Mouse (Mus musculus): ENCODE results near the gene Tas2r143.

The Tas2r143 gene

DNA sequence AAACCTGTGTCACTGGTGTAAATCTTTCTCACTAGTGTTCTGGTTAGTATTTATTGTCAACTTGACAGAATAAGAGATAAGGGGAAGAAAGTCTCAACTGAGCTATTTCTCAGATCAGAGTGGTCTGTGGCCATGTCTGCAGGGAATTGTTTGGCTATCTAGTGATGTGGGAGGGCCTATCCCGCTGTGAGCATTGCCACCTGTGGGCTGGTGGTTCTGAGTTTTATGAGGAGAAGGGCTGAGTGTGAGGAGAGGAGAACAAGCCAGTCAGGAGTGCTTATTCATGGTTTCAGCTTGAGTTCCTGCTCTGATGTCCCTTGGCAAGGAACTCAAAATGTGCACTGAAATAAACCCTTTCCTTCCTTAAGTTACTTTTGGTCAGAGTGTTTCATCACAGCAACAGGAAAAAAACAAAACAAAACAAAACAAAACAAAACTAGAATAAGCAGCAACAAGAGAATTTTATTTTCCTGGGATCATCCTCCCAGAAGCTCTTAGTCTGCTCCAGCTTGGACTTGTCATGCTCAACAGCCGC, 8.2 kb upstream of the Tas2r143 start:
- intact Hi-C loops (cut with DNase I) = no loop called here

- intact Hi-C loops (cut with DNase I) = no loop called here
These were observed 3.9 kb upstream of the Tas2r143 start for GRCm38 (mm10) chr6:42395960-42396809.

- intact Hi-C loops (cut with DNase I) = no loop called here
These were observed 2.9 kb upstream of the Tas2r143 start for GRCm38 (mm10) chr6:42397041-42397657.

- intact Hi-C loops (cut with DNase I) = no loop called here
These were observed 1.8 kb upstream of the Tas2r143 start for GRCm38 (mm10) chr6:42398285-42398684.

DNA sequence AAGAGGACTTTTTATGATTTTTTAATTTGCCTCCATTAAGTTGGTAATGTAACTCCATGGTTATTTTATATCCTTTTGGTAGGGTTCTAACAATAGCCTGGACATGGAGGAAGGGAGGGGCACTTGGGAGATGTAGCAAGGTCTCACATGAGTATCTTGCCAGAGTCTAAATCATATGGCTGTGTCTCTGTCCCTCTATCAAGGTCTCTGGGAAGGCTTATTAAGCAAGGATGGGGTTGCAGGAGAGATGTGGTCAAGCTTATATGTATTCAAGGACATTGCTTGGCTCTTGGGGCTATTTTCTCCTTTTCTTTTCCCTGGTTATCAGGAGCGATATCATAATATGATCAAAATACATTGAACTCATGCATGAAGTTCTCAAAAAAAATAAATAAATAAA, 1.0 kb upstream of the Tas2r143 start:
- intact Hi-C loops (cut with DNase I) = no loop called here

GRCm38 (mm10) chr6:42405134-42405533, 5.1 kb downstream of the Tas2r143 start, which contains the start of gene Tas2r135:
Gene Tas2r135 (plus strand): TSS chr6:42405434.
- intact Hi-C loops (cut with DNase I) = no loop called here

DNA sequence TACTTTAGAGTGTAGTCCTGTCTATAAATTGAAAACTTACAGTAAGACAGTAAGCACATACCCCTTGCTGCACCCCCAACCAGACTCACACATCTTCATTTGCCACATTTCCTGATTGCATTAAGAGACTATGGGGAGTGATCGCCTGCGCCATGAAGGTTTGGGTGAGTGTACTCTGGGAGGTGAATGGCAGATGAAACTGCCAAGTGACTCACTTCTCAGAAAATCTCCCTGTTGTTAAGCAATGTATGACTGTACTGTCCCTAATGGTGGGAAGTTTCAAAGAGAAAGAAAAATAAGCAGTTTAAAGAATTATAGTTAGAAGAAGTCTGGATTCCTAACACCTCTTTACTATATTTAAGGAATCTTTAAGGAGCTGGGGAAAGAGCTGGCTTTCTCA, 19.4 kb downstream of the Tas2r143 start:
- intact Hi-C loops (cut with DNase I) = no loop called here

DNA sequence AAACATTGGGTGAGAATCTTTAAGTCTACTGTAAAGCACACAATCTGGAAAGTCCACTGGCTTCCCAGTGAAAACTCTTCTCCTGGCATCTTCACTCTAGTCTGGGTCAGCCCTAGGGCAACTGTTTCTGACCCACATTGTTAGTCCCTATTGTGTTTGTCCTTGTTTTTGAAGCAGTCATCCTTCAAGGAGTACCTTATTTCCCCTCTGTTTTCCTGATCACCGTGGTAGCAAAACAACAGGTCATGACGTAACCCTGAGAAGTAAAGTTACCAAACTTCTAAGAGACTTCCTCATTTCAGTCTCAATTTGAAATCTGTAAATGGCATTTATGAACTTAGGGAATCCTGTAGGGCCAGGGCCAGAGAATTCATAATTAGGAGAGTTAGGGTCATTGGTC, 21.4 kb downstream of the Tas2r143 start:
- intact Hi-C loops (cut with DNase I) = no loop called here

GRCm38 (mm10) chr6:42424472-42424871, 24.4 kb downstream of the Tas2r143 start:
- intact Hi-C loops (cut with DNase I) = no loop called here

DNA sequence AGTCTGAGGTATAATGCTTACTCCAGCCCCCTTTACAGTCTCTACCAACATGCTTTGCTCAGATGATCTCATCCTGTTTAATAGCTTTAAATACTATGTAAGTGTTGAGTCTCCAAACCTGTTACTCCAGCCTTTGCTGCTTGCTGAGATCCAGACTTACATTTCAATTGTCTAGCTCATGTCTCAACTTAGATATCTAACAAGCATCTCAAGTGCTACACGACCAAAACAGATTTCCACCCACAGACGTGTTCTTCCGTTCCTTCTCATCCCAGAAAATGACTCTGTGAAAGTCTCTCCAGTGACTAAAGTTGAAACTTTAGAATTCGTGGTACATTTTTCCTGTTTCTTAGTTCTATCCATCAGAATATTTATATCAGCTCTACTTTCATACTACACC, 26.3 kb downstream of the Tas2r143 start:
- intact Hi-C loops (cut with DNase I) = no loop called here

- intact Hi-C loops (cut with DNase I) = loop anchor here (10.0 kb wide), 1 partner anchor 89 kb away; the partner anchor contains the start of gene Zyx
These were observed 33.5 kb downstream of the Tas2r143 start for GRCm38 (mm10) chr6:42433554-42433953.

GRCm38 (mm10) chr6:42434446-42434845, 34.4 kb downstream of the Tas2r143 start, which contains the start of gene Tas2r126:
Gene Tas2r126 (plus strand): TSS chr6:42434535.
- intact Hi-C loops (cut with DNase I) = loop anchor here (10.0 kb wide), 1 partner anchor 90 kb away; the partner anchor contains the start of gene Zyx

DNA sequence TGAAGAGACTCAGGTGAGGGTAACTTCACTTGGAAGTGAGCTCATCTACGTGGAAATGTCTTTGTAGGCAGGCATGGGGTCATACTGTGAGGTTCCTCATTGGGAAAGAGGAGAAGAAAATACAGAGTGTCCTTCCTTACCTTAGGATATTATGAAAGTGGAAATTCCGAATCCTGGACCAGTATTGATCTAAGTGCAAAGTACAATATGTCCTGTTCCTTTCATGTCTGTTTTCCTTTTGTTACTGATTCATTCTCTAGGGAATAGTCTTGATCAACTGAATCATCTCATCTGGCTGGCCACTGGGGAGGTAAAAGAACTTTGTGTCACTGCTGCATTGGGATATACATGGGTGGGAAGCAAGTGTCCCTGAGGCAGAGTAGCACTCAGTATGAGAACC, 35.5 kb downstream of the Tas2r143 start:
- intact Hi-C loops (cut with DNase I) = loop anchor here (10.0 kb wide), 1 partner anchor 91 kb away; the partner anchor contains the start of gene Zyx

DNA sequence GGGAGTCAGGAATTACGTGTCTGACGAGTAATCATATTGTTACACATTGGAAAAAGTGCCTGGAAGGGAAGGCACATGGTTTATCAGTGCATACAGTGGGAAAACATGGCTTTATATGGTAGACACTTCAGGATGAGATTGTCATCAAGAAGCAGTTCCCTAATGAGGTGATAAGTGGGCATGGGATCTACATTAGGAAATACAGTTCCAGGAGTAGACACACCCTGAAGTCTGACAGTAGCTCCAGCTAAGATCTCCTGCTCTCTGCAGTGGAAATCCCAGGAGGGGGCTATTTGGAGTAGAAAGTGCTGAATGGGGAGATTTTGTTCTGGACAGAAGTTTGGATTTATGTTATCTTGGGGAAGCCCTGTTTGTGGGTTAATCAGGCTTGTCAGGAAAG, 41.4 kb downstream of the Tas2r143 start:
- intact Hi-C loops (cut with DNase I) = no loop called here

GRCm38 (mm10) chr6:42444491-42444890, 44.5 kb downstream of the Tas2r143 start:
- intact Hi-C loops (cut with DNase I) = no loop called here

DNA sequence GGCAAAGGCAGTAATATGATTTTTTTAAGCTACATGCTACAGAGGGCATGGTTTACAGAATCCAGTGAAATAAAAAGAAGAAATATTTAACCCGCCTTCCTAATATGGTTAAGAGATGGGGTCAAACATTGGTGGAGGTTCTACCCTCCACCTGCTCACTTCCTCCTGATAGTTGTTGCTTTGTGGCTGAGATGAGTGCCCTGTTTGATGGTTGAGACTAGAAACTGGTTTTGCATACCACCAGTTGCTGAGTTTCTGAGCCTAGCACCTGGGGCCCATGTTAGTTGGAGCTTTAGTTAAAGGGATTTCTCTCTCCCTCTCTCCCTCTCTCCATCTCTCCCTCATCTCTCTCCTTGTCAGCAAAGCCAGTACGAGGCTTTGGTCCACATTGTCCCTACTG, 47.3 kb downstream of the Tas2r143 start:
- intact Hi-C loops (cut with DNase I) = no loop called here
